Mouse (Mus musculus) kidney, adult 8-10 months (tissue): ENCODE results near the gene Dnah7b.
A peak's percentile ranks its signal among the peaks of the same experiment; 100 is the strongest.
"Not testable (repeated sequence)": the region's sequence is repeated elsewhere in the genome, so short reads cannot be mapped to it uniquely, and the experiment has no call there.

ENCODE experiments used
- DNase-seq, 2 experiments: peaks; one replicate each; pipeline ENCODE4 v3.0.0; 2022

The Dnah7b gene

DNA sequence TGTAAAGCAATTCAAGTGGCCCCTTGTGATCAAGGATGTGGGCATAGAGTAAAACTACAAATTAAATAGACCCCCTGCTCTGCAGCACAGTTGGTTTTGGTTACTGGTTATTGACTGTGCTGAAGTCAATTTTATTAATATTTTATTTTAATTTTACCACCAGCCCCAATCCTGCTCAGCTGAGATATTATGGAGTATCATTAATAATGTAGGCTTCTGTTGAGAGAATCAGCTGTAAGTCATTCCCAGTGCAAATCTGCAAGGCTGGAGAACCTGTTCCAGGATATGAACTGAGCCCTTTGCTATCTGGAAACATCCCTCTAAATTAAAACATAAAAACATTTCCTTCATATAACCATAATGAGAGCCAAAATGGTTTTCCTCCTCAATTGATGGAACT is 259.8 kb downstream of the Dnah7b start:
- not testable (repeated sequence) for DNase-seq

DNA sequence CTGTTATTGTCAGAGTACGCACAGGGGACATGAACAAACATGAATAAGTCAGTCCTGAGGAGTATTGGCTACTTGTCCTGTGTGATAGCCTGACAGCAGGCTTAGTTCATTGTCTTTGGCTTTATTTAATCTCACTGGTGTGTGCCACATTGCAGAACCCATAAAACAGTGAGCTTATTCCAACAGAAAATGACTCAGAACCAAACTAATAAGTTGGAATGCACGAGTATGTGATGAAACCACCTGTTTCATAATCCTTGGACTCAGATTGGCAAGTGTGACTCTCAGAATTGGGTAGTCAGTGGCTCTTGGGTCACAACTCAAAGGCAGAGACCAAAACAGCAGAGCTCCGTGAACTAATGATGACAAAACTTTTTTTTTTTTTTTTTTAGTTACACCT is 279.2 kb downstream of the Dnah7b start:
- DNase-seq: not testable (repeated sequence)

DNA sequence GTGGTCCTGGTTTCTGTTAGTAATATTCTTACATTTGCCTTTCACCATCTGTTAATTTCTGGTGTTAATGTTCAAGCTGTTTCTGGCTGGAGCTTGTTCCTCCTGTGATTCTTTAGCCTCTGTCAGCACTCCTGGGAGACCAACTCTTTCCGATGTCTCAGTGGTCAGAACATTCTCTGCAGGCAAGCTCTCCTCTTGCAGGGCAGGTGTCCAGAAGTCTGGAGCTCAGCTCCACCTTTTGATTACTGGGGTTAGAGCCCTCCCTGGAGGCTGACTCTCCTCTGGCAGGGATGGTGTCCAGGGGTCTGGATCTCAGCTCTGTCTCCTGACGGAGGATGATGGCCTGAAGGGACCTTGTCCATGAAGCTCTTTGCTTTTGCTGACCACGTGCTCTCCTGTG is 314.5 kb downstream of the Dnah7b start:
- peak; percentile 42 to 51 for DNase-seq

DNA sequence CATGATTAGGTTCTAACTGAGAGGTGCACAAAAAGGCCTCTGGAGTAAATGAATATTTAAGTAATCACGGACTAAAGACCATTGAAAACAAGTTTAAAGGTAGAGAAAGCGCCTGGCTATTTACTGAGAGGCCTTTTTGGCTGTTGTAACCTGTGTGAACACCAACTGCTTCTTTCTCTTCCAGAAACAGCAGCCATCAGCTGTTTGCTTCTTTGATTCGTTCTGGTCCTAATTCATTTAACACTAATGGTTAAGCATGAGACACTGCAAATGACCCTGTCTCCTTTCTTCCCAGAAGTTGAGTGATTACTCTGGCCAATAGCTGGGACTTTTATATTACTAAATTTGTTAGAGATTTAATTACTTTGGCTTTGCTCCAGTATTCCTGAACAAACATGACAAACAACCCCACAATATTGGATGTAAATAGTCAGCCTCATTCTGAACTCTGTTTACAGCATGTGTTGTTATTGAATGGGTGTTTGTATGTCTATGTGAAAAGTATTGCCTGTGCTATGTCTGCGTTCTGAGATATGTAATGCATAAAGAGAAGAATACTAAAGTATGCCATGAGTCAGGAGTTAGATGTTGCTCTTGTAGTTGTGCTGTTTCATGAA is 328.7 kb downstream of the Dnah7b start:
- not testable (repeated sequence) for DNase-seq

DNA sequence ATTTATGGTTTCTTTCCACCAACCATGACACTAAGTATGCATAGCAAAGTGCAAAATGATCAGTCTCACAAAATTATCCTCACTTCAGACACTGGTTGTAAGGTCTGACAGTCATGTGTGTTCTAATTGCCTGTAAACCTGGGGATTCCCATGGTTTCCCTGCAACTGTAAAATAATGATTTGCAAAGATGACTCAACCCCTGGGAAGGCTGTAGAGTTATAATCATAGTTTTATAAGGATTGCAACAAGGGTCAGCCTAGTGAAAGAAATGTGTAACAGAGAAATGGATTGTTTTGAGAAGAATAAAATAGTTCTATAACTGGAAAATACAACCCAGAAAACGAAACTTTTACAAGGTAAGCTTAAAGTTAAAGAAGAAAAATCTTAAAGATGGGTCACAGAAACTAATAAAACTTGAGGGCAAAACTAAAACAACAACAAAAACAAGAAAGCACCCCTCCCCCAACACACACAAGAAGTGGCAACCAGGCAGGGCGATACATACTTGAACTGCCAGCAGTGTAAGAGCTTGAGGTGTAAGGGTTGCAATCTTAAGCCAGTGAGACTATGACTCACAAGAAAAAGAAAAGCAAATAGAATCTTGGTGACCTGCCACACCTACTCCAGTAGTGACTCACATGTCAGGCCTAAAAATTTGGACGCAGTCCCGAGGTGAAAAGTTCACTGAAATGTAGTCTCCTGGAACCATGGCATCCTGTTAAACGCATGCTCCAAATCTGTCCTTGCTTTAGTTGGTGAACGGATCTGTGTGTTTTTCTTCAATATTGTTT is 342.4 kb downstream of the Dnah7b start:
- DNase-seq: no peak

DNA sequence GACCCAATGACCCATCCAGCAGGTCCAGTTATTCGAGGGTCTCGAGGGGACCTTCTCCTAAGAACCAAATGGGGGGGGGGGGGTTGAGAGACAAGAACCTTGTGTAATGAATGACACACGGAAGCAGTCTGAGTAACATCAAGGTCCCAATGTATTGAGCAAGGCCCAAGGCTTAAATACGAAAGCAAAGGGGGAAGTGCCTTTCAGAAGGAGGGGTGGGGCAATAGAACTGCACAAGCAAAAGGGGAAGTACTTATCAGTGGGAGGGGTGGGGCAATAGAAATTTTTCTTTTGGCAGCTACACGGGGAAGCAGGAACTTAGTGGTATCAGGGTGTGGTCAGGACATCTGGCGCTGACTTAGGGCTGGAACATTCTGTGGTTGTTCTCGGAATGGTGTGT is 348.7 kb downstream of the Dnah7b start:
- DNase-seq: not testable (repeated sequence)

DNA sequence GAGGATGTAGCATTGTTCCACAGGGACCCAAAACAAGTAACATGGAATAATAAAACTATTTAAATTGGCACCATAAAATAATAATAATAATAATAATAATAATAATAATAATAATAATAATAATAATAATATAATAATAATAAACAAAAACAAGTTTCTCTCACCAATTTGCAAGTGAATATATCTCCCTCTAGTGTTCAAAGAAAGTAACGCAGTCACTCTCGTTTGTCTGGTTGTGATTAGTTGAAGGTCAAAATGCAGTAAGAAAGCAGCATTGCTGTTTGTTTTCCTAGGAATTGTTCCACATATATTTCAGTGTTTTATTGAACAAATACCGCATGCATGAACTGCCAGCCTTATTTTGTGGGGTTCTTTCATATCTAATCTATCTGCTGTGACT is 350.8 kb downstream of the Dnah7b start:
- not testable (repeated sequence) for DNase-seq

DNA sequence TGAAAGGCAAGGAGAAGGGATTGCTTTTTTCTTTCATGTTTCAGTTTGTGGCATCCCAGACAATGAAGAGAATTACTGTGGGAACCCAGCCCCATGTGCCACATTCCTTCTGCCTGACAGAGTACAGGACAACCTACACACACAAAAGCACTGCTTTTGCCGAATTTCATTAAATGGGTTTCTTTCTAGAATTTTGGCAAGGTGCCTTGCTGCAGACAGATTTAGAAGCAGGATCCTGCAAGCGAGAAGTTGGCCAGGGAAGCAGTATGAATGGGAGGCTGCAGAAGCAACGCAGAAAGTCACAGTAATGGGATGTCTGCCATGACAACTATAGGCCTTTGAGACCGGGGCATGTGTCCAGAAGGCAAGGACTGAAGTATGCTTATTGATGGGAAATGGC is 352.9 kb downstream of the Dnah7b start:
- DNase-seq: not testable (repeated sequence)
